Mouse (Mus musculus) layer of hippocampus, postnatal 14 days (tissue): ENCODE measurements around the gene Poglut1. TPM values are rescaled to one million over a fixed set of nuclear protein-coding genes. Genes with fewer than 3 reads are reported as not detected.
A peak's percentile ranks its signal among the peaks of the same experiment; 100 is the strongest.

Experiments
- DNase-seq, 2 experiments: peaks; one replicate each; pipeline ENCODE4 v3.0.0; 2021 to 2022; ENCODE audit warnings: low spot score in 2 of 2, mixed read lengths in 1 of 2
- total RNA-seq, 2 experiments: library from RNA; stranded (reverse); gene quantifications; 2 replicates each; pipeline ENCODE4 v1.2.3; 2021

Poglut1 gene
- total RNA-seq, 2 experiments from 2014 or later: 42.2 to 44.3 TPM

GRCm38 (mm10) chr16:38476312-38477240 lies 73.5 kb downstream of the Poglut1 start:
- DNase-seq: peak in 1 of 2 experiments; percentile 29

- DNase-seq: no peak
Observed at GRCm38 (mm10) chr16:38475681-38476311, 74.3 kb downstream of the Poglut1 start.

Other genes with a start within 250 kb of the Poglut1 start
- 1 to 10 TPM; 1.1 to 2.0 TPM for gene Maats1, start 208.1 kb downstream of the Poglut1 start, total RNA-seq
- 10 to 100 TPM; 94.9 to 97.0 TPM for gene Cox17, start 203.3 kb downstream of the Poglut1 start, total RNA-seq
- not detected for gene Gm21987, start 203.2 kb downstream of the Poglut1 start, total RNA-seq
- under 1 TPM; 0.43 to 0.44 TPM for gene Popdc2, start 188.0 kb downstream of the Poglut1 start, total RNA-seq
- gene Pla1a, start 117.1 kb downstream of the Poglut1 start, total RNA-seq: under 1 TPM; 0.60 to 0.76 TPM
- 10 to 100 TPM; 58.4 to 62.4 TPM for gene Adprh, start 97.6 kb downstream of the Poglut1 start, total RNA-seq
- under 1 TPM; 0.36 to 0.76 TPM for gene Cd80, start 94.7 kb downstream of the Poglut1 start, total RNA-seq
- 10 to 100 TPM; 29.6 to 34.4 TPM for gene Timmdc1, start 27.6 kb downstream of the Poglut1 start, total RNA-seq
- 10 to 100 TPM; 24.0 to 25.5 TPM for gene Tmem39a, start 8.4 kb upstream of the Poglut1 start, total RNA-seq
- 10 to 100 TPM; 24.1 to 25.4 TPM for gene Arhgap31, start 163.0 kb upstream of the Poglut1 start, total RNA-seq
- gene B4galt4, start 192.0 kb upstream of the Poglut1 start, total RNA-seq: 10 to 100 TPM; 28.1 to 35.9 TPM